Mouse (Mus musculus): ENCODE data around the gene Lrpprc.

Gene Lrpprc

GRCm38 (mm10) chr17:84716252-84716872, 74.2 kb downstream of the Lrpprc start:
- in situ Hi-C loops (cut with MseI, MboI) = no loop called here

GRCm38 (mm10) chr17:84714930-84715329, 75.7 kb downstream of the Lrpprc start:
- in situ Hi-C loops (cut with MseI, MboI) = no loop called here

GRCm38 (mm10) chr17:84713563-84714164, 76.9 kb downstream of the Lrpprc start:
- in situ Hi-C loops (cut with MseI, MboI) = no loop called here

GRCm38 (mm10) chr17:84709403-84709851, 81.2 kb downstream of the Lrpprc start:
- in situ Hi-C loops (cut with MseI, MboI) = no loop called here

- in situ Hi-C loops (cut with MseI, MboI) = no loop called here
Observed at GRCm38 (mm10) chr17:84708818-84709217, 81.8 kb downstream of the Lrpprc start.

- in situ Hi-C loops (cut with MseI, MboI) = no loop called here
Observed at GRCm38 (mm10) chr17:84707407-84707806, 83.2 kb downstream of the Lrpprc start.

- in situ Hi-C loops (cut with MseI, MboI) = no loop called here
Observed at GRCm38 (mm10) chr17:84698727-84699126, 91.9 kb downstream of the Lrpprc start.

- in situ Hi-C loops (cut with MseI, MboI) = no loop called here
Observed at GRCm38 (mm10) chr17:84696537-84696936, 94.1 kb downstream of the Lrpprc start.

- in situ Hi-C loops (cut with MseI, MboI) = no loop called here
Observed at GRCm38 (mm10) chr17:84693741-84694140, 96.8 kb downstream of the Lrpprc start.

GRCm38 (mm10) chr17:84690111-84690510, 100.5 kb downstream of the Lrpprc start:
- in situ Hi-C loops (cut with MseI, MboI) = no loop called here

GRCm38 (mm10) chr17:84689316-84689715, 101.3 kb downstream of the Lrpprc start:
- in situ Hi-C loops (cut with MseI, MboI) = no loop called here

GRCm38 (mm10) chr17:84688834-84689233, 101.8 kb downstream of the Lrpprc start:
- in situ Hi-C loops (cut with MseI, MboI) = no loop called here

GRCm38 (mm10) chr17:84687994-84688393, 102.6 kb downstream of the Lrpprc start:
- in situ Hi-C loops (cut with MseI, MboI) = no loop called here

GRCm38 (mm10) chr17:84685286-84685685, 105.3 kb downstream of the Lrpprc start:
- in situ Hi-C loops (cut with MseI, MboI) = no loop called here

- in situ Hi-C loops (cut with MseI, MboI) = no loop called here
Observed at GRCm38 (mm10) chr17:84684284-84684683, 106.3 kb downstream of the Lrpprc start.

GRCm38 (mm10) chr17:84682734-84683717, 107.6 kb downstream of the Lrpprc start, which contains the start of gene Abcg5:
Gene Abcg5 (minus strand): TSS chr17:84683011.
- in situ Hi-C loops (cut with MseI, MboI) = no loop called here

GRCm38 (mm10) chr17:84681670-84682069, 108.9 kb downstream of the Lrpprc start:
- in situ Hi-C loops (cut with MseI, MboI) = no loop called here

- in situ Hi-C loops (cut with MseI, MboI) = no loop called here
Observed at GRCm38 (mm10) chr17:84677595-84677994, 113.0 kb downstream of the Lrpprc start.

- in situ Hi-C loops (cut with MseI, MboI) = no loop called here
Observed at GRCm38 (mm10) chr17:84675951-84676366, 114.6 kb downstream of the Lrpprc start, which contains the start of gene Abcg8. Gene Abcg8 (plus strand): TSS chr17:84676302.

- in situ Hi-C loops (cut with MseI, MboI) = no loop called here
Observed at GRCm38 (mm10) chr17:84675204-84675603, 115.4 kb downstream of the Lrpprc start.

- in situ Hi-C loops (cut with MseI, MboI) = no loop called here
Observed at GRCm38 (mm10) chr17:84674048-84674447, 116.5 kb downstream of the Lrpprc start.
